Mouse (Mus musculus) small intestine, adult 2 months (tissue): ENCODE data around the gene Msh6.

Source experiments
- CTCF ChIP-seq: fragments of 200-500 bp; IDR thresholded peaks from 2 replicates; pipeline ENCODE4 v1.5.1; 2012; ENCODE audit warnings: low read depth, mild to moderate bottlenecking, control low read depth, inconsistent platforms, low read length, moderate library complexity, mixed read lengths; ENCODE audit not compliant: insufficient replicate concordance, insufficient read length; ENCODE audit errors: extremely low read depth
- POLR2A ChIP-seq: fragments of 200-500 bp; IDR thresholded peaks from 2 replicates; pipeline ENCODE4 v1.6.1; 2012; ENCODE audit warnings: low read depth, mild to moderate bottlenecking, control low read depth, inconsistent platforms, low read length, moderate library complexity

DNA sequence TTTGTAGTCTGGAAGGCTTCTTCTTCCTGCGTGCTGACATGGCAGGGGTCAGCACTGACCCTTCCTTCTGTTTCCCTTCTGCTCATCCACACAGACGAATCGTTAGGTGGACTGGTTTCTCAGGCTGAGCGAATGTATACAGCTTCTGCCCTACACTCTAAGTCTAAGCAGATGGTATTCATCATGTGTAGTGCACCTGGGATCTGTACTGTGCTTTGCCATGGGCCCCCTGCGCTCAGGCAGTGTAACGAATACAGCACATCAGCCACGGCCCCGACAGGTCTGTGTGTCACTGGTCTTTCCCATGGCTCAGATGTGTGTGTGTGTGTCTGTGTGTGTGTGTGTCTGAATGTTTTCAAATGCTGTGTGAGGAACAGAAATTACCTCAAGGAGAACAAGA lies 32.1 kb downstream of the Msh6 start:
- TF ChIP-seq CTCF (no peak), POLR2A (no peak)
